Mouse (Mus musculus): ENCODE measurements around the gene Mcrip2.

DNA sequence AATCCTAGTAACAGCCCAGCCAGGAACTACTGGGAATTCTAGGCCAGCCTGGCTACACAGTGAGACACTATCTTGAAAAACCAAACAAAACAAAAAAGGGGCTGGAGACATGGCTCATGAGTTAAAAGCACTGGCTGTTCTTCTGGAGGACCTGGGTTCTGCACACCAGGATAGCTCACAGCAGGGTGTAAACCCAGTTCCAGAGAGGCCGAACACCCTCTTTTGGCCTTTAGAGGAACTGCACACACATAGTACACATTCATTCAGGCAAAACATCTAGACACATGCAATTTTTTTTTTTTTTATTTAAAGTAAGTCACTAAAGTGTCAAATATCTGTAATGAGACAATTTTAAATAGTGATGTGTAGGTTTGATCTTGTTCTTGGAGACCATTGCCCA is 31.6 kb upstream of the Mcrip2 start:
- TF ChIP-seq CTCF (IDR thresholded peaks at IDR 0.05; ENCODE audit: low read depth) = 0 out of 2 replicates have a peak, but pooled peaks have one; percentile 10
- no peak for TF ChIP-seq EP300 (optimal IDR thresholded peaks at IDR 0.05)
